Mouse (Mus musculus) thymus, postnatal 14 days (tissue): ENCODE data around the gene Hadh.

Experiments used
- DNase-seq: peaks from one replicate; pipeline ENCODE4 v3.0.0; 2021

Gene Hadh

GRCm38 (mm10) chr3:131271559-131272373 lies at the start of gene Hadh:
Gene Hadh, minus strand, starts transcription at chr3:131272101.
- peak; percentile 89 for DNase-seq

GRCm38 (mm10) chr3:131320184-131320583 lies 48.3 kb upstream of the Hadh start:
- peak; percentile 79 for DNase-seq

DNA sequence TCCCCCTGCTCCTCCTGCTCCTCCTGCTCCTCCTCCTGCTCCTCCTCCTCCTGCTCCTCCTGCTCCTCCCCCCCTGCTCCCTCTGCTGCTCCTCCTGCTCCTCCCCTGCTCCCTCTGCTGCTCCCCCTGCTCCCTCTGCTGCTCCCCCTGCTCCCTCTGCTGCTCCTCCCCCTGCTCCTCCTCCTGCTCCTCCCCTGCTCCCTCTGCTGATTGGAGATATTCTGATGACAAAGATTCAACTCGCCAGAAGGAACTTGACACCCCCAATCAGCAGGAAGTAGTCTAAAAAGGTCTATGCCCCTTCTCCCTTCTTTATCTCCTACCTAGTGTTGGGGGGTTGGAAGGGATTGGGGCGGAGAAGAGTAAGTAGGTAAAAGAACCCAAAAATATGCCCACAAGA lies 46.3 kb upstream of the Hadh start:
- no peak for DNase-seq

DNA sequence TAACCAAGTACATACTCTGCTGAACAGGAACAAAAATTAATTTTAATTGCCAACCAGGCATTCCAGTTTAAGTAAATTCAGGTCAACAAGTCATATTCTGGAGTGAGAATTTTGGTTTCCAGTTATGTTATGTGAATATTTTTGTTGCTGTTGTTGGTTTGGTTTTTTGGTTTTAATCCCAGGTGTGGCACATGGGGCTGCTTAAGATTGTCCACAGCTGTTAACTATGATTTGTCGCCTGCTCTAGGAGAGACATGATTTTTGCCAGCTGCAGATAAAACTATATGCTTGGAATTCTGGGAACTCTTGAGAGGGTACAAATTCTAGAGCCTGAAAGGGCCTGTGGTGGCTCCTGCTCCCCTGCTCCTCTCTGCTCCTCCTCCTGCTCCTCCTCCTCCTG lies 45.2 kb upstream of the Hadh start:
- no peak for DNase-seq

DNA sequence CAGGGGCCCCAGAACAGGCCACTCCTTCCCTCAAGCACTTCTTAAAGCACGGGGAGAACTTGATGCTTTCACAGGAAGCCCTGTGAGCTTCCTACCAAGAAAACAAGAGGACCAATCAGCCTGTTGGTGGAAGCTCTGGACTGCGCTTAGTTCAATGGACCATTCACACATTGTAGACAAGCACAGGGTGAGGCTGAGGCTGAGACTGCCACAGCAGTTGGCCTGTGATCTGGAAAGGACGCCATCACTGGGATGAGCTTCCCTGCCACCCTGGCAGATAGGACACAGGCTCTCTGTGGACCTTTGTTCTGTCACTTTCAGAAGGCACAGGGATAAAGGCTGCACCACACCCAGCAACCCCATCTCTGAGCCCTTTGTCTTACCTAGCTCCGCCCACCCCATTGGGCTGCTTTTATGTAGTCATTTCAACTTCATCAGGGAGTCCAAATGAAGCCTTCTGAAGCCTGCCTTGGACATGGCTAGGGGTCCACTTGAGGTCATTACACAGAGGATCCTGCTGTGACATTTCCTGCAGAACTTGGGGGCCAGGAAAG lies 44.1 kb upstream of the Hadh start:
- no peak for DNase-seq

DNA sequence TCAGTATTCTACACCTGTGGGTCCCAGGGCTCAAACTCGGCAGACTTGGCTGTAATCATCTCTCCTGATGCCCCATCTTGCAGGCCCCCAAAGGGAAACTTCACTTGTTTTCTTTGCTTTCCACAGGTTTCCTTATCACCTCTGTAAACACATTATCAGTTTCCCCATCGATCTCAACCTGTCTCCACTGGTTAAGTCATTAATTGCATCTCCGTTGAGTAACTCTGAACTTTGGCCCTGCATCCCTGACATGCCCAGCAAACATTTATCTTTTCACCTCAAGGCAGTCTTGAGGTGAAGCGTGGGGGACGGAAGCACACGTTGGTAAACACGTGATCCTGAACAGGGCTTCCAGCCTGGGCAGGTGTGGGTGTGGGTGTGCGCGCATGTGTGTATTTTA lies 40.4 kb upstream of the Hadh start:
- DNase-seq: no peak

- DNase-seq: no peak
These were observed 38.7 kb upstream of the Hadh start for GRCm38 (mm10) chr3:131310572-131310971.

GRCm38 (mm10) chr3:131307811-131308210 lies 35.9 kb upstream of the Hadh start:
- no peak for DNase-seq

GRCm38 (mm10) chr3:131306255-131306654 lies 34.4 kb upstream of the Hadh start:
- DNase-seq: no peak

DNA sequence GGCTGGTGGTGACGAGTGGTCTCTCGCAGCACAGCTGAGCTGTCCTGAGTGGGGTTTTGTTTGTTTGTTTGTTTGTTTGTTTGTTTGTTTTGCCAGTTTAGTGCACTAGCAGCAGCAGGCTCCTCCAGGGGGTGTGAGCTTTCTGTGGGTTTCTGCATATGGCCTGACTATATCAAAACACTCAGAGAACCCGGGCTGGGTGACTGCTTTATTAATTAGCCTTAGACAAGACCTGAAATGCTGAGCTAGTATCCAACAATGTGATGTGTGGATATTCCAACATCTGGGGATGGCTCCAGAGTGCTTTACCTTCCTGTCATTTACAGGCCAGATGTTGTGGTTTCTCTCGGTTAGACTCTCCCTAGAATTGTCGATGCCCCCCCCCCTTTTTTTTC lies 31.4 kb upstream of the Hadh start:
- DNase-seq: no peak

DNA sequence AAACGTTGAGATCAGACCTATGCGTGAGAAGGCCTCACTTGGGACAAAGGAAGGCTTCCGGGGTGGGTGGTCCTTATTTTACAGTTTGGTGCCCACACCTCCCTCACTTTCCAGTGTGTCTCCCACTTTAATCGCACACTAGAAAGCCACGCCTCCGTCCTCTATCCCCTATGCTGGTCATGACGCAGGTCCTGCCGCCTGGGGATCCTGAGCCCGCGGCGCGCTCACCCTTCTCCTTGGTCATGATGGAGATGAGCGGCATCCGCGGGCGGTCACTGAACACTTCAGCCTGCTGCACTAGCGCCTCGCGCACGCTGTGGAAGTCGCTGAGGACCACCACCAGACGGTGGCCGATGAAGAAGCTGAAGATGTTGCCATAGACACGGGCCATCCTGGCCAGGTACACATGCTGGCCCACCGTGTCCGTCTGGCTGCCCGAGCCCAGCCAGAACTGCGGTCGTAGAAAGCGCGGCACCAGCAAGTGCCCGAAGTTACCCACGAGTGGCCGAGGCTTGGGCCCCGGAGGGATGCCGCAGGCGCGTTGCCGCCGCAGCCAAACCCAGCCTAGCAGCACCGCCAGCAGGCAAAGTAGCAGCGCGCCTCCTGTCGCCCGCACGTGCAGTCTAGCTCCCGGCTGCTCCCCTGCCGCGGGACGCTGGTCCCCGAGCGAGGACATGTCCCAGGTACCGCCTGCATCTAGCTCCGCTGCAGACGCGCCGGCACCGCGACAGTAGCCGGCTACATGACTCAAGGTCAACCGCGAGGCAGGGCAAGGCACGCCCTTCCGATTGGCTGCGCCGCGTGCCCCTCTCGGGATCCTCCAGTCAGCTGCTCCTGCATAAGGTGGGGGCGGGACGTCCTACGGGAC lies 30.8 kb upstream of the Hadh start, which contains the start of gene Cyp2u1:
TSS of gene Cyp2u1 (minus strand) at position 776 of the 868 bp plus-strand sequence.
- DNase-seq: peak; percentile 90

DNA sequence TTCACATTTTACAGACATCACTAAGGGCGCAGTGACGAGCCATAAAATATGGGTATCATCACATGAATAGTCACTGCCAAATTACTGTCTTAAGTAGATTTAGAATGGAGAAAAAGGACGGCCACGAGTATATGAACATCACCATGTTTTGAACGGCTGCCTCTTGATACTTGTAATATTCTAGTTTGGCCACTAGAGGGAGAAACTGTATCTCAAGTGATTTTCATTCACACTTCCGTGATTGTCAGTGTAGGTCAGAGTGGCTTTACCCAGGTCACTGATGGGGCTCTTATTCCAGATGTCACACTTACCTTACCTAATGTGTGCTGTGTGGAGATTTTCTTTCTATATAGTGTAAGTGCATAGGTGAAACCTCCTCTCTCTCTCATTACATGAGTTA lies 28.0 kb upstream of the Hadh start:
- DNase-seq: peak; percentile 23

DNA sequence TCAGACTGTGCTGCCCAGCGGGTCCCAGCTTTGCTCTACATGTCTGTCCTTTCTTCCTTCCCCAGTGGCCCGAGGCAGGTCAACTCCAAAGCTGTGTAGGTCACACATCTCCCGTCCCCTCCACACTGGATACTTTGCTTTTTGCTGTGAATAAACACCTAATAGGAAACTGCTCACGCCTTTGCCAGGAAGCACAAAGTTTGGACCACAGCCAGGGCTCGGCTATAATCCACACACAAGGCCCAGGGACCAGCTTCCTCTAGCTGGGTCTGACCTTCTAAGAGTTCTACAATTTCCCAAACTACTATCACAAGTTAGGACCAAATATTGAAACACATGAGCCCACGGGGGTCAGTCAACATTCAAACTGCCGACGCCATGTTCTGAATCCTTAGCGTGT lies 27.2 kb upstream of the Hadh start:
- DNase-seq: no peak

GRCm38 (mm10) chr3:131296893-131297292 lies 25.0 kb upstream of the Hadh start:
- no peak for DNase-seq

DNA sequence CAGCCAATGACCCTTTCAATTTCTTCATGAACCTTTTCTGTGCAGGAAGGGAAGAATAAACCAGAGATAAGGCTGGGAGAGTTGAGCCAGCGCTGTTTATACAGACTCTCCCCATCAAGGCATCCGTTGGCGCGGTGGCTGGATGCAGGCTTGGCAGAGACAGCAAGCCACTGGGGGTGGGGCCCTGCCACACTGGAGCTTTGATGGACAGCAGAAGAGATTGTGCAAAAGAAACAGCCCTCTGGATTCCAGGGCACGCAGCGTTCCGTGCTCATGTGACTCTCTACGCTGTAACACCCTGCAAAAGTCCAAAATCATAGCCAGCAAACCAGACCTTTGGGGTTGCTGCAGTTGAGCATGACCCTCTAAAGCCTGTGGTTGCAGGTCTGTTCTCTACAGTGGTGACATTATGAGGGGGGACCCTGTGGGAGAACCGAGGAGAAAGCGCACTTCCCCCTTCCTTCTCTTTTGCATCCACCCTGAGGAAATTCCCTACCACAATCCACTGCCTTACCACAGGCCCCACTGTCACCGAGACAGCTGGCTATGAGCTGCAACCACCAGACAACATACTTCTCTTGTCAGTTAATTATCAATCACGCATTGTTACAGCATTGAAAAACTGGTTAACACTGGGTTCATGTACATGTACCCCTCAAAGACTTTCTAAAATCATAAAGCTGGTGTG lies 23.8 kb upstream of the Hadh start:
- DNase-seq: no peak

DNA sequence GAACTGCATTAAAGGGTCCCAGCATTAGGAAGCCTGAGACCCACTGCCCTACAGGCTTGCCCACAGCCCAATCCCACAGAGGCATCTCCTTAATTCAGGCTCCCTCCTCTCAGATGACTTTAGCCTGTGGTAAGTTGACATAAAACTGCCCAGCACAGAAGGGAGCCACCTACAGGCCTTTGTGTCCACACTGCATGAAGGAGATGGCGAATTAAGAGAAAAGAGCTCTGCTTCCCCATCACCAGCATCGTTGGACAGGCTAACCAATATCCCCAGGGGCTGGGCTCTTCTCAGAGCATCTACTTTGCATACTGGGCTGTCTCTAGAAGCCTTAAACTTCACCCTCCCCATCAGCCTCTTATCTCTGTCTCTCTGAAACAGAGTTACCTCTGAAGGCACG lies 22.6 kb upstream of the Hadh start:
- DNase-seq: no peak

GRCm38 (mm10) chr3:131292959-131293358 lies 21.1 kb upstream of the Hadh start:
- DNase-seq: no peak

DNA sequence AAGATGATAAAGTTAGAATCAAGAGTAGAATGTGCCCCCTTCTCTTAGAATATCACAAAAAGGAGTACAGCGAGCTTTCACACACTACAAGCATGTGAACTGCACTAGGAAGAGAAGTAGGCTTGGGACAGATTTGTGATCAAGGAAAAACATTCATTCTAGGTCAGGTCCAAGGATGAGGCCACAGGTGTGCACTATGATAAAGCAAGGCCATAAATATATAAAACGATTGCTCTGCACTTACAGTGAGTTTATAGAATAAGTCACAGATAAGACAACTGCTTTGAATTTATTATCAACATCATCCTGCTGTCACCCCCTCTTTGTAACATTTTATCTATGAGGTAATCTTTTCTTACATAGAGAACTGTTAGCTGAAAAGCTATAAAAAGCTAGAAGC lies 20.4 kb upstream of the Hadh start:
- no peak for DNase-seq

- no peak for DNase-seq
These were observed 20.0 kb upstream of the Hadh start for GRCm38 (mm10) chr3:131291890-131292289.

- DNase-seq: no peak
These were observed 2.2 kb upstream of the Hadh start for GRCm38 (mm10) chr3:131274151-131274550.

DNA sequence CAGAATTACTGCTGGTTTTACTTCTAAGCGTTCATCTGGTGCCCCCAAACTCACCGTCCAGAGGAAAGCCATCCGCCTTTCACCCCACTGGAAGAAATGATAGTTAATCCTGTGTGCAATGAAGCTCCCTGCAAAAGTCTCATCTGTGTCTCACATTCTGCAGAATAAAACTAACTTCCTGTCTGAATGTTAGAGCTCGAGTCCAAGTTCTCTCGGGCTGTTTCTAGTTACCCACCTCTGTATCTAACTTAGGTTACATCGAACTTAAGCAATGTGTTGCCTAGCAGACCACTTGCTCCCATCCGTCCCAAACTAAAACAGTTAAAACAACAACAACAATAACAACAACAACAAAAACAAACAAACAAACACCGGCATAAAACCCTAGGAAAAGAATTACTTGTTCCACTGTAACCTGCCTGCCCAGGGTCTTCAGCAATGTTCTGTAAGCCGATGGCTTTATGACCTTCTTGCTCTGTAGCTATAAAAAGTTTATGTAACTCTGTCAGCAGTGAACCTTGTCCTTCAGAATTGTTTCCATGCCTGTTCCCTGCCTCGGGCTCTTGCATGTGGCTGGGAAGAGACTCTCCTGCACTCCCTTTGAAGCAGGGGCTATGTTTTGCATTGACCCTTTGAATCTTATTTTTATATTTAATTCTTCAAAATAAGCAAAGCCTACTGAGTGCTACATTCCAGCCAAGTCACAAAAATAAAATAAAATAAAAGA lies 636 bp upstream of the Hadh start:
- DNase-seq: no peak

- peak; percentile 43 for DNase-seq
These were observed 744 bp downstream of the Hadh start for GRCm38 (mm10) chr3:131271157-131271556.
